Mouse (Mus musculus) forebrain, embryonic 14.5 days (tissue): ENCODE results near the gene Stoml1. TPM values are rescaled to one million over a fixed set of nuclear protein-coding genes. Genes with fewer than 3 reads are reported as not detected.
"Not testable (repeated sequence)": the region's sequence is repeated elsewhere in the genome, so short reads cannot be mapped to it uniquely, and the experiment has no call there.

Source experiments
- ATAC-seq: fragments of 200-750 bp; cut with Nextera tagmentation; 2 replicates; pipeline ENCODE4 v1.8.0; 2017; ENCODE audit warnings: mild to moderate bottlenecking, moderate library complexity
- DNase-seq: peaks from one replicate; pipeline ENCODE4 v3.0.0-alpha.2; 2015; ENCODE audit warnings: low spot score
- H3K27ac ChIP-seq: fragments of 300-500 bp; sonication (generic); 2 replicates; pipeline ENCODE4 v1.5.1; 2014; ENCODE audit warnings: low read depth, mild to moderate bottlenecking, control low read depth, low read length, moderate library complexity
- H3K27me3 ChIP-seq: fragments of 300-500 bp; sonication (generic); replicated peaks from 2 replicates; pipeline ENCODE4 v1.6.1; 2014; ENCODE audit warnings: low read length, control low read depth, mixed read lengths; ENCODE audit not compliant: control insufficient read depth, insufficient read depth
- H3K36me3 ChIP-seq: fragments of 300-500 bp; sonication (generic); 2 replicates; pipeline ENCODE4 v1.6.1; 2014; ENCODE audit warnings: low read length, control low read depth; ENCODE audit not compliant: control insufficient read depth, insufficient read depth
- H3K4me1 ChIP-seq: fragments of 300-500 bp; sonication (generic); 2 replicates; pipeline ENCODE4 v1.6.1; 2014; ENCODE audit warnings: antibody characterized with exemption, low read length, control low read depth; ENCODE audit not compliant: control insufficient read depth, insufficient read depth
- H3K4me2 ChIP-seq: fragments of 300-500 bp; sonication (generic); 2 replicates; pipeline ENCODE4 v1.6.1; 2014; ENCODE audit warnings: mild to moderate bottlenecking, control low read depth, low read length
- H3K4me3 ChIP-seq: fragments of 300-500 bp; sonication (generic); 2 replicates; pipeline ENCODE4 v1.5.1; 2014; ENCODE audit warnings: low read depth, low read length, control low read depth
- H3K9ac ChIP-seq: fragments of 300-500 bp; sonication (generic); 2 replicates; pipeline ENCODE4 v1.6.1; 2014; ENCODE audit warnings: mild to moderate bottlenecking, low read length, control low read depth, moderate library complexity
- H3K9me3 ChIP-seq: fragments of 300-500 bp; sonication (generic); replicated peaks from 2 replicates; pipeline ENCODE4 v1.6.1; 2016; ENCODE audit warnings: low read length, control low read depth, mixed read lengths; ENCODE audit not compliant: control insufficient read depth
- WGBS: fragments of 180-500 bp; shearing (Covaris S2); extraction: QIAGEN DNeasy Blood & Tissue Kit; methylation state at CpG from one replicate; pipeline ENCODE4 v1.1.7; 2014; 5-methylcytosine and 5-hydroxymethylcytosine counted together
- polyA plus RNA-seq: library from polyadenylated mRNA; unstranded; fragments of >200 nt; fragmentation: Nextera tagmentation; extraction: Ambion mirVana; gene quantifications from 2 replicates; pipeline ENCODE4 v1.2.1, GENCODE M21; 2014

Gene Stoml1
- polyA plus RNA-seq, 1 experiment from 2014 or later = 75.1 TPM

DNA sequence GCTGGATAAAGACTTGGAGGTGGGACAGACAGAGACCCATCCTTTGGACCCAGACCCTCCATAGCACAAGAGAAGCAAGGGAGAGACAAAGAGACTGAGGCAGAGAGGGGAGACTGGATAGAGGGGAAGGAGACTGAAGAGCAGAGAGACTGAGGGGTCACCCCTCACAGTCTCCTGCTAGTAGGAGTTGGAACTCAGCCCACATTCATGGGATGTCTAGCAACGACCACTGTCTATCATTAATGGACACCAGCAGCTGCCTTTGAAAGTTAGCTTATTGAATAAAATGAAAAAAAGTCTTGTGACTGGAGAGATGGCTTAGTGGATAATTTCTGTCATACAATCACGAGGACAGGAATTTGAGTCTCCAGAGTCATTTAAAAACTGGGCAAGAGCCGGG lies 14.1 kb downstream of the Stoml1 start:
- Histone ChIP-seq H3K4me2 (no peak overlapping the region), H3K27me3 (no peaks in the 10 kb centered on the region), H3K9me3 (no peaks in the 10 kb centered on the region), H3K27ac (no peak overlapping the region), H3K36me3 (peaks cover 9% of the 10 kb centered on the region), H3K4me3 (no peak overlapping the region), H3K9ac (no peak overlapping the region), H3K4me1 (no peaks in the 10 kb centered on the region)
- DNase-seq (no peak), ATAC-seq (no peak)
- WGBS = 79% methylated on average over 3 of the region's 3 CpGs

DNA sequence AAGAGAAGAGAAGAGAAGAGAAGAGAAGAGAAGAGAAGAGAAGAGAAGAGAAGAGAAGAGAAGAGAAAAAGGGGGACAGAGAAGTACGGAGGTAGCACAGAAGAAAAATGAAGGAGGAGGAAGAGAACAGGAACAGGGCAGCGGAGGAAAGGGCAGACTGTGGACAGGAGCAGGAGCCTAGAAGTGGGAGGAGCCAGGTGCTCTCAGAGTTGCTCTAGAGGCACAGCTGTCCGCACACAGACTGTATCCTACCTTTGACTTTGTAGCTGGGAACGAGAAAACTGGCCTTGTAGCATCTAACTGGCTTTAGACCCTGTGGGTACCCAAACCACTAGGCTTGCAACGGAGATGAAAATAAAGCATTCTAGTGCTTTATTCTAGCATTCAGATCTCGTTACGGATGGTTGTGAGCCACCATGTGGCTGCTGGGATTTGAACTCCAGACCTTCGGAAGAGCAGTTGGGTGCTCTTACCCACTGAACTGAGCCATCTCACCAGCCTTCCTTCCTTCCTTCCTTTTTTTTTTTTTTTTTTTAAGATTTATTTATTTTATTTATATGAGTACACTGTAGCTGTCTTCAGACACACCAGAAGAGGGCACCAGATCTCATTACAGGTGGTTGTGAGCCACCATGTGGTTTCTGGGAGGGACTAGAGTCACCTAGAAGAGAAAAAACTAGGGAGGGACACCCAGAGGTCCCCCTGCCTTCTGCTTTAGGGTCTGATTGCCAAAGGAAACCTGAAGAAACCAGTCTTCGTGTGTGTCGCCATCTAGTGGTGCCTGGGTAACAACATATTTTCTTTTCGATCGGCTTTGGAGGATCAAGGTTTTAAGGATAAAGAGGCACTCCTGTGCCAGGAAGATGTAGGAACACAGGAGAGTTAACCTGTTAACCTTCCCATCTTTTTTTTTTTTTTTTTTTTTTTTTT lies 15.7 kb downstream of the Stoml1 start:
- no peak overlapping the region for H3K4me2 ChIP-seq
- no peaks in the 10 kb centered on the region for H3K36me3 ChIP-seq
- no peaks in the 10 kb centered on the region for H3K27me3 ChIP-seq
- WGBS = 57% methylated on average over 12 of the region's 12 CpGs
- no peak overlapping the region for H3K4me3 ChIP-seq
- ATAC-seq (0 out of 2 replicates have a peak, but pooled peaks have one; percentile 37), DNase-seq (peak; percentile 87)
- H3K9me3 ChIP-seq = no peaks in the 10 kb centered on the region
- H3K4me1 ChIP-seq = no peaks in the 10 kb centered on the region
- H3K27ac ChIP-seq = no peak overlapping the region
- H3K9ac ChIP-seq = no peak overlapping the region

DNA sequence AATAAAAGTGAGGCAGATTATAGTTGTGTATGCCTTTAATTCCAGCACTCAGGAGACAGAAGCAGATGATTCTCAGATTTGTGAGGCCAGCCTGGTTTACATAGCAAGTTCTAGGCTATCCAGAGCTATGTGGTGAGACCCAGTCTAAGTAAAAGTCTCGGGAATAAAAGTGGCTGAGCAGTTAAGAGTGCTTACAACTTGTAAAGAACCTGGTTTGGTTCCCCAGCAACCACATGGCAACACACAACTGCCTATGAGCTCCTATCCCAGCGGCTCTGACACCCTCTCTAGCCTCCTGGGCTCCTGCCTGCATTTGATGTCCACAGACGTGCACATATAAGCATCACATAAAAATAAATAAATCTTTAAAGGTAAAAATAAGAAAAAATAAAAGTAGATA lies 17.1 kb downstream of the Stoml1 start:
- no peak overlapping the region for H3K4me3 ChIP-seq
- no peak overlapping the region for H3K27ac ChIP-seq
- no peak overlapping the region for H3K4me2 ChIP-seq
- 69% methylated on average over 3 of the region's 3 CpGs for WGBS
- no peaks in the 10 kb centered on the region for H3K9me3 ChIP-seq
- DNase-seq (no peak), ATAC-seq (no peak)
- no peak overlapping the region for H3K9ac ChIP-seq
- H3K4me1 ChIP-seq = no peaks in the 10 kb centered on the region
- H3K36me3 ChIP-seq = no peaks in the 10 kb centered on the region
- H3K27me3 ChIP-seq = no peaks in the 10 kb centered on the region

DNA sequence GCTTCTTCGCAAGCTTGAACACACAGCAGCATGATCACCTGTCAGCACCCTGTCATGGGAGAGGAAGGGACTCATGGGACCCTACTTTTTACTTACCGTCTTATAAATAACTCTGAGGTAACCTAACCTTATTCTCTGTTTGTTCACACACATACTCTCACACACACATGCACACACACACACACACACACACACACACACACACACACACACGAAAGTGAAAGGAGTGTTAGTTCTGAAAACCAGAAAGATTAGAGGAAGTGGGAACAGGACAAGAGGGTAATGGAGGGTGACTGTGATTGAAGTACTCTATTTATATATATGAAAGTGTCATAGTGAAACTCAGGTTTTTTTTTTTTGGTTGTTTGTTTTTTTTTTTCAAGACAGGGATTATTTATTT lies 18.1 kb downstream of the Stoml1 start:
- Histone ChIP-seq H3K9me3 (no peaks in the 10 kb centered on the region), H3K4me3 (no peak overlapping the region), H3K36me3 (no peaks in the 10 kb centered on the region), H3K27ac (no peak overlapping the region), H3K4me1 (no peaks in the 10 kb centered on the region), H3K4me2 (no peak overlapping the region), H3K9ac (no peak overlapping the region), H3K27me3 (no peaks in the 10 kb centered on the region)
- WGBS = 91% methylated on average over 3 of the region's 3 CpGs
- DNase-seq (no peak), ATAC-seq (no peak)

DNA sequence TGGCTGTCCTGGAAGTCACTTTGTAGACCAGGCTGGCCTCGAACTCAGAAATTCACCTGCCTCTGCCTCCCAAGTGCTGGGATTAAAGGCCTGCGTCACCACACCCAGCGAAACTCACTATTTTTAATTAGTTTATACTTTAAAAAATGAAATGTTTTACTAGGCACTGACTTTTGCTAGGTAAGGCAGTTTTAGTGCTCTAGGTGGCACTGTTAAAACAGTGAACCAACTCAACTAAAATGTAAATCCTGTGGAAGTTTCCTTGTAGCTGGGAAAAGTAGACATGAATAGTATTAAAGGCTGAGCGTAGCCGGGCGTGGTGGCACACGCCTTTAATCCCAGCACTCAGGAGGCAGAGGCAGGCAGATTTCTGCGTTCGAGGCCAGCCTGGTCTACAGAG lies 18.6 kb downstream of the Stoml1 start:
- not testable (repeated sequence) for H3K4me1 ChIP-seq, ATAC-seq, H3K27me3 ChIP-seq, H3K4me2 ChIP-seq, DNase-seq, H3K4me3 ChIP-seq, H3K27ac ChIP-seq, H3K9ac ChIP-seq, H3K9me3 ChIP-seq, H3K36me3 ChIP-seq
- 94% methylated on average over 9 of the region's 9 CpGs for WGBS

- DNase-seq (no peak), ATAC-seq (no peak)
These were observed 19.1 kb downstream of the Stoml1 start for GRCm38 (mm10) chr9:58272068-58272541.

DNA sequence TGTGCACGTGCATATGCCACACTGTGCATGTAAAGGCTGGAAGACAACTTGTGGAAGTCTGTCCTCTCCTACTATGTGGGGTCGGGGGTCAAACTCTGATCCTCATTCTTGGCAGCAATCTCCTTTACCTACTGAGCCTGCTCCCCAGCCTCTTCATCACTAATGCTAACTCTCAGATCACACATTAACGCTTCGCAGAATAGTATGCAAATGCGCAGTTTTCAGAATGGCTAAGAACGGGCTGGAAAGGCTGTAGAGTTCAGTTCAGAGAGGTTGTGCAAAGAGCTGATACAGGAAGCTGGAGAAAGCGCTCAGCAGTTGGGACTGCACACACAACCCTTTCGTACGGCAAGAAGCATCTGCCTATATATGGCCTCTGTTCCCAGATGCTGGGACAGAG lies 19.9 kb downstream of the Stoml1 start:
- H3K4me2 ChIP-seq = no peak overlapping the region
- no peaks in the 10 kb centered on the region for H3K9me3 ChIP-seq
- no peak for DNase-seq
- H3K36me3 ChIP-seq = no peaks in the 10 kb centered on the region
- H3K27me3 ChIP-seq = no peaks in the 10 kb centered on the region
- no peaks in the 10 kb centered on the region for H3K4me1 ChIP-seq
- H3K27ac ChIP-seq = no peak overlapping the region
- no peak overlapping the region for H3K4me3 ChIP-seq
- H3K9ac ChIP-seq = no peak overlapping the region
- no peak for ATAC-seq
- WGBS = 75% methylated on average over 9 of the region's 9 CpGs

More at GRCm38 (mm10) chr9:58272068-58272541, 19.1 kb downstream of the Stoml1 start:
- Histone ChIP-seq H3K9me3 (no peaks in the 10 kb centered on the region), H3K27me3 (no peaks in the 10 kb centered on the region), H3K4me3 (no peak overlapping the region), H3K27ac (no peak overlapping the region), H3K4me1 (no peaks in the 10 kb centered on the region), H3K4me2 (no peak overlapping the region), H3K36me3 (no peaks in the 10 kb centered on the region), H3K9ac (no peak overlapping the region)
- WGBS = 79% methylated on average over 2 of the region's 2 CpGs

DNA sequence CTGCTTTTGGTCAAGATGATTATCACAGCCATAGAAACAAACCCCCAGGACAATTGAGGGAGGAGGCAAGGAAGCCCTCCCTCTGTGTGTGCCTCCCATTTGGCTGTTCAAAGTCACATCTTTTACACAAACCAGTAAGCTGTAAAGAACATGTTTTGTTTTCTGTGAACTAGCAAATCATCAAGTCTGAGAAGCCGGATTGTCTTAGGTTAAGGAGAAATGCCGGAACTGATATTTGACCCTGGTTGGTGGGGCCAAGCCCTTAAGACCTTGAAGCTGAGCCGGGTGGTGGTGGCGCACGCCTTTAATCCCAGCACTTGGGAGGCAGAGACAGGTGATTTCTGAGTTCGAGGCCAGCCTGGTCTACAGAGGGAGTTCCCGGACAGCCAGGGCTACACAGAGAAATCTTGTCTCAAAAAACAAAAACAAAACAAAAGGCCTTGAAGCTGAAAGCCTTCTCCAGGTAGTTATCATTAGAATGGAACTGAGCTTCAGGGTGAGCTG lies 21.2 kb downstream of the Stoml1 start:
- Histone ChIP-seq H3K4me3 (no peak overlapping the region), H3K4me1 (no peaks in the 10 kb centered on the region), H3K9me3 (no peaks in the 10 kb centered on the region), H3K27me3 (no peaks in the 10 kb centered on the region), H3K9ac (no peak overlapping the region), H3K27ac (no peak overlapping the region), H3K4me2 (no peak overlapping the region), H3K36me3 (no peaks in the 10 kb centered on the region)
- 81% methylated on average over 7 of the region's 7 CpGs for WGBS
- DNase-seq = no peak
- no peak for ATAC-seq

DNA sequence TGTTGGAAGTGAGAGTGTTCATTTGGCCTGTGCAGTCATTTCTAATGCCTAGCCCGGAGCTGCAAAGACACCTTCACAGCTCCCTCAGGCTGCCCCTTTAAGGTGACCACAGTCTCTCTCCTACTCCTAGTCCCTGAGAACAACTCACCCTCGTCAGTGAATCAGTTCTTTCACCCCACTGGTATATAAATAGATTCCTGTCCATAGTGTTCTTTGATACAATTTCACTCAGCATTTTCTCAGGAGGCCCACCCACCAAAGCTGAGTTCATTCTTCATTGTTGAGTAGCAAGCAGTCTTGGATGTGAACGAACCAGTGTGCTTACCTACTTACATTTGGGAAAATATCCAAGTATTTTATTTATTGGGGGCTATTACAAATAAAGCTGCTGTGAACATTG lies 21.7 kb downstream of the Stoml1 start:
- Histone ChIP-seq H3K27me3 (no peaks in the 10 kb centered on the region), H3K4me2 (no peak overlapping the region), H3K4me3 (no peak overlapping the region), H3K36me3 (no peaks in the 10 kb centered on the region), H3K9ac (no peak overlapping the region), H3K27ac (no peak overlapping the region), H3K4me1 (no peaks in the 10 kb centered on the region), H3K9me3 (no peaks in the 10 kb centered on the region)
- 40% methylated on average over 3 of the region's 3 CpGs for WGBS
- ATAC-seq (no peak), DNase-seq (no peak)
